In the genomic region with DNA sequence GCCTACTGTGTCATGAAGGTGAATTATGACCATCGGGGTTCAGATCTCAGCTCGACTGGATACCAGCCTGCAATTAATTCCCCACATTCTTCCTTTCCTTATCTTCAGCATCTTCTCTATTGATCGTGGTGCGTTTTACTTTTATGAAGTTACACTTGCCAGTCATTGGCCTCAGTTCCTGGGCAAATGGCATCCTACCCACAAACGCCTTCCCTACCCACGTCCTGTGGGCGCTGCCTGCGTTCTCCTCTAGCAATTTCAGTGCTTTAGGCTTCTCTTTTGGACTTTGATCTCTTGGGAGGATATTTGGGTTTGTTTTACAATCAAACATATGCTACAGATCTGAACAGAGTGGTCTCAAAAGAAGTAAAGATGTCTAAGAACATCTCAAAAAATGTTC, we compare ENCODE assay signal across 27 mouse cellular contexts.
DNase-seq lines count a peak whose midpoint lies in the region; ATAC-seq and TF ChIP-seq lines count a peak whose summit lies in the region.
"Had no signal": no experiment of that assay in that cellular context is flagged by ENCODE, and none has a peak within 500 bp of the region (broad histone marks: within the 10 kb centered on the region; RNA-seq: fewer than 3 reads in every experiment).

No protein-coding gene starts in this region.

- H3K9ac ChIP-seq in heart, adult 2 months (ENCODE audit: low read depth, low read length): no peak overlapping the region
- H3K9ac ChIP-seq: forebrain, embryonic 13.5 days; forebrain, postnatal 0 days; heart, embryonic 12.5 days; heart, embryonic 15.5 days; hindbrain, embryonic 13.5 days had no signal

- H3K79me2 ChIP-seq in heart, adult 2 months (replicated peaks; ENCODE audit: control insufficient read depth, insufficient read depth, low read length): no peaks in the 10 kb centered on the region

- no peak overlapping the region for H3K4me3 ChIP-seq in heart, adult 2 months
- H3K4me3 ChIP-seq: forebrain, embryonic 10.5 days; forebrain, embryonic 13.5 days; gastrocnemius, adult 2 months; heart, embryonic 12.5 days; heart, embryonic 15.5 days; hindbrain, embryonic 10.5 days; hindbrain, embryonic 13.5 days had no signal

- intact Hi-C loops in heart, adult 2 months (cut with DNase I): no loop called here

- no peak for TF ChIP-seq POLR2A in heart, adult 2 months (IDR thresholded peaks at IDR 0.05; ENCODE audit: insufficient read depth, low read depth, low read length)

- whole genome bisulfite sequencing in heart, adult 2 months: 91% methylated on average over 8 of the region's 8 CpGs

- DNase-seq in thymus, postnatal 0 days (ENCODE audit: low spot score): peak; percentile 29
- DNase-seq in thymus, postnatal 14 days: no peak
- peak; percentile 10 for DNase-seq in induced T-regulatory cell, adult 2 months (ENCODE audit: low read depth)
- no peak for DNase-seq in cerebellum, postnatal 36 days
- DNase-seq in heart, adult 2 months: no peak
- no peak for DNase-seq in testis, postnatal 10 days (ENCODE audit: low spot score)
- DNase-seq: adrenal gland, postnatal 10 days; adrenal gland, postnatal 36 days; cerebellum, adult 18-20 months; cerebellum, adult 9-10 months; cerebellum, postnatal 14 days; embryo, embryonic 11 days; forebrain, postnatal 0 days; gastrocnemius, adult 2 months; gastrocnemius, postnatal 14 days; heart, adult 11 months; heart, postnatal 10 days; heart, postnatal 36 days had no signal

- peak; percentile 63 for ATAC-seq in CD4-positive, CD25-positive, alpha-beta regulatory T cell, adult 4 months
- ATAC-seq: forebrain, embryonic 13.5 days; forebrain, postnatal 0 days; hindbrain, embryonic 16.5 days; intestine, postnatal 0 days had no signal

- H3K36me3 ChIP-seq in heart, adult 2 months (ENCODE audit: control insufficient read depth, insufficient read depth, low read length): no peaks in the 10 kb centered on the region
- H3K36me3 ChIP-seq: forebrain, embryonic 10.5 days; heart, embryonic 12.5 days; heart, embryonic 15.5 days; hindbrain, embryonic 10.5 days; hindbrain, embryonic 13.5 days had no signal

- H3K4me1 ChIP-seq in heart, adult 2 months (ENCODE audit: control insufficient read depth, insufficient read depth, low read length): no peaks in the 10 kb centered on the region

- H3K27me3 ChIP-seq in heart, adult 2 months (ENCODE audit: control insufficient read depth, insufficient read depth, low read length): no peaks in the 10 kb centered on the region
- H3K27me3 ChIP-seq: forebrain, embryonic 13.5 days; heart, embryonic 12.5 days; heart, embryonic 15.5 days; hindbrain, embryonic 13.5 days had no signal

- no peak for TF ChIP-seq EP300 in heart, adult 2 months (IDR thresholded peaks at IDR 0.05; ENCODE audit: insufficient read depth, low read depth, low read length)

- no peak for TF ChIP-seq CTCF in heart, adult 2 months (IDR thresholded peaks at IDR 0.05)

- H3K27ac ChIP-seq in heart, adult 2 months: no peak overlapping the region
- H3K27ac ChIP-seq: forebrain, embryonic 10.5 days; forebrain, embryonic 13.5 days; gastrocnemius, adult 2 months; heart, embryonic 15.5 days; hindbrain, embryonic 10.5 days; hindbrain, embryonic 13.5 days had no signal

Comparison
In these comparisons a context has a peak if more than half of its experiments do, and no peak if none do; other contexts are left out.
1. DNase-seq: peak in thymus, postnatal 0 days (single experiment) and induced T-regulatory cell, adult 2 months (single experiment); none in thymus, postnatal 14 days (single experiment), cerebellum, postnatal 36 days (0 of 2), heart, adult 2 months (0 of 2) and testis, postnatal 10 days (single experiment).